Mouse (Mus musculus) liver, adult (tissue): ENCODE results near the gene Hspb2.

Source experiments
- GATA4 ChIP-seq: IDR thresholded peaks from 2 replicates; pipeline ENCODE4 v1.6.1; 2014; ENCODE audit warnings: mild to moderate bottlenecking, low read length; ENCODE audit not compliant: insufficient replicate concordance

Hspb2 gene

GRCm38 (mm10) chr9:50752054-50752602, at the start of gene Hspb2:
TSS of gene Hspb2 (minus strand) at chr9:50752354.
- TF ChIP-seq GATA4, result no peak

- TF ChIP-seq GATA4, result no peak
Measured at GRCm38 (mm10) chr9:50800985-50801384, 48.8 kb upstream of the Hspb2 start.

GRCm38 (mm10) chr9:50798368-50798767, 46.2 kb upstream of the Hspb2 start:
- peak; percentile 65; the same call in 1 of the 2 replicates for TF ChIP-seq GATA4

- TF ChIP-seq GATA4, result no peak
Measured at GRCm38 (mm10) chr9:50797641-50798040, 45.5 kb upstream of the Hspb2 start.

GRCm38 (mm10) chr9:50796776-50797175, 44.6 kb upstream of the Hspb2 start:
- no peak for TF ChIP-seq GATA4

GRCm38 (mm10) chr9:50795266-50795665, 43.1 kb upstream of the Hspb2 start:
- no peak for TF ChIP-seq GATA4

- no peak for TF ChIP-seq GATA4
Measured at GRCm38 (mm10) chr9:50782155-50782554, 30.0 kb upstream of the Hspb2 start.

- no peak for TF ChIP-seq GATA4
Measured at GRCm38 (mm10) chr9:50776162-50776760, 24.1 kb upstream of the Hspb2 start.

- TF ChIP-seq GATA4, result no peak
Measured at GRCm38 (mm10) chr9:50775662-50776126, 23.5 kb upstream of the Hspb2 start.

GRCm38 (mm10) chr9:50774991-50775612, 22.9 kb upstream of the Hspb2 start, which contains the start of the genes Alg9 and 1110032A03Rik:
TSS of gene Alg9 (plus strand) at chr9:50775019.
TSS of gene 1110032A03Rik (minus strand) at chr9:50775520.
- no peak for TF ChIP-seq GATA4

GRCm38 (mm10) chr9:50774026-50774462, 21.9 kb upstream of the Hspb2 start:
- no peak for TF ChIP-seq GATA4

- no peak for TF ChIP-seq GATA4
Measured at GRCm38 (mm10) chr9:50770011-50770410, 17.9 kb upstream of the Hspb2 start.

- peak; percentile 41; the same call in 1 of the 2 replicates for TF ChIP-seq GATA4
Measured at GRCm38 (mm10) chr9:50768107-50769002, 16.2 kb upstream of the Hspb2 start, which contains the start of gene Fdxacb1. TSS of gene Fdxacb1 (plus strand) at chr9:50768236.

- no peak for TF ChIP-seq GATA4
Measured at GRCm38 (mm10) chr9:50767531-50768106, 15.5 kb upstream of the Hspb2 start.

GRCm38 (mm10) chr9:50763331-50763730, 11.2 kb upstream of the Hspb2 start:
- no peak for TF ChIP-seq GATA4
